Mouse (Mus musculus): Measurements from ENCODE around the gene Abhd13.
A peak's percentile ranks its signal among the peaks of the same experiment; 100 is the strongest.

Abhd13 gene

GRCm38 (mm10) chr8:9977573-9978314 lies at the start of gene Abhd13, which contains the start of gene Lig4:
Gene Abhd13, plus strand, starts transcription at chr8:9977707.
Gene Lig4, minus strand, starts transcription at chr8:9977686.
- peak; percentile 98 for DNase-seq

- no peak for DNase-seq
Measured at GRCm38 (mm10) chr8:9929746-9930445, 47.6 kb upstream of the Abhd13 start.

DNA sequence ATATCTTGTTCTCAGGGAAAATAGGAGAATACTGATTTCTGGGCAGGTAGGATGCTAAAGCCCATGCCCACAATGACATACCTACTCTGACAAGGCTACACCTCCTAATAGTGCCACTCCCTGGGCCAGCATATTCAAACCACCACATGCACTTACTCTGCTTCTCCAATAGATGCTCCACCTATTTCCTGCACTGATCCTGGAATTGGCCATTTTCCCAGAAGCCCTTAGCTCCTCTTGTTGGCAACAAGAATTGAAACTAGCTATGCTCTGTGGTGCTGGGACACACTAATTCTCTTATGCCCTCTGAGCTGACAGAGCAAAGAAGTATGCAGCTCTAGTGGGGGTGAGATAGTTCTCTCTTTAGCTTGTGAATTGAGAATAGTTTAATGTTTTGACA lies 44.8 kb upstream of the Abhd13 start:
- DNase-seq: no peak

DNA sequence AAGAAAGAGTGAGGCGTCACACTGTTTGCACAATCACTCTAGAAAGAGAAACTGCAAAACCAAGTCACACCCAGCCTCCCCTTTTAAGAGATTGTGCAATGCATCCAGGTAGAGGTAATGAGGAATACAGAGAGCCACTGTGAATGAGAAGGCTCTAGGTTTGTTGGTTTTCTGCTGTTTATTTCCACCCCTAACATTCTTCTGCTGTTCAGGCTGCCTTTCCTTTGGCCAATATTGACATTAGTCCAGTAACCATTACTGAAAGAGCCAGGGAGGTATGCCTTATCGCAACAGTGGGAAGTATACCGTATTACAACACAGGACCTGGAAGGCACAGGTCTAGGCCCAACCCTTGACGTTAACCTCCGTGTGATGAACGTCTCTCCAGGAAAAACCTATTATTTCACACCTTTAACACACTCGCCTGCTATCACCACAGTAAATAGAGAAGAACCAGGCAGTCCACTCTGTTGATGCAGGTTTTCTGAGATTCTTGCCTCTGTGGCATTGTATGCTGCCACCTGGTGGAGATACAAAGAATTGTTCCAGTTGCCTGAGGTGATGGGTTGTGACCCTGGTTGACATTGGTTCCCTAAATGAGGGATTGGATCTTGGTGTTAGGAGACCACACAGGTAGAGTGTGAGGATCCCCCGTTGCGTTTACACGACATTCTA lies 42.5 kb upstream of the Abhd13 start:
- peak; percentile 68 for DNase-seq

GRCm38 (mm10) chr8:9935574-9935973 lies 41.9 kb upstream of the Abhd13 start:
- DNase-seq: no peak

- DNase-seq: no peak
Measured at GRCm38 (mm10) chr8:9949134-9949890, 28.2 kb upstream of the Abhd13 start.

DNA sequence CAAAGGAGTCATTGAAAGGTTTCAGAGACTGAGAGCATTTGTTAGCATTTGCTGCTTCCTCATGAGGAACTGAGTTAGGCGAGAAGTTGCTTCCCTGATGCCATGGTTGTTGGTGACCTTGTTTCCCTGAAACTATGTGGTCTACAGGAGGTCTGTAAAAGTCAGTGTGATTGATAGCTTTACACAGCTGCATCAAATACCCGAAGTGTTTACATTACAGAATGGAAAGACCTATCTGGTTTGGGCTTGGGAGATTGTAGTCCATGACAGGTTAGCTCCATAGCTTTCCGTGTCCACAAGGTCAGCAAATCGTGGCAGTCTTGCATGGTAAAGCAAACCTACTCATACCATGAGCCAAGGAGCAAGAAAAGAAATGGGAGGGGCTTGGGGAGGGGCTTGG lies 19.2 kb upstream of the Abhd13 start:
- DNase-seq: no peak

DNA sequence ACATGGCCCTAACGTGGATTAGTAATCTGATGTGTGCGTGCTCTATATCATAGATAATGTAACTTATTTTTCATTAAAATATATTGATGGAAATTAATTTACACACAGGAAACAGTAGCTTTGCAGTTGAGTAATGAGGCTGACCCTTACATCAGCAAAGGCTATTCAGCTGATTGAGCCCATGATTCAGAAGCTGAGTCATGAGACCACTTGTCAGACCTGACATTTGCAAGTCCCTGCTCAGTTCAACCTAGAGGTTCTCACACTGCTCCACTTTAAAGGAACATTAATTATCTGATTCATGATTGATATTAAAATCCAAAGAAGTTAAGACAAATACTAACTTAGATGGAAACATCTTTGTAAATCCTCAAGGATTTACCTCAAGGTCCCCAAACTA lies 17.6 kb upstream of the Abhd13 start:
- DNase-seq: no peak

DNA sequence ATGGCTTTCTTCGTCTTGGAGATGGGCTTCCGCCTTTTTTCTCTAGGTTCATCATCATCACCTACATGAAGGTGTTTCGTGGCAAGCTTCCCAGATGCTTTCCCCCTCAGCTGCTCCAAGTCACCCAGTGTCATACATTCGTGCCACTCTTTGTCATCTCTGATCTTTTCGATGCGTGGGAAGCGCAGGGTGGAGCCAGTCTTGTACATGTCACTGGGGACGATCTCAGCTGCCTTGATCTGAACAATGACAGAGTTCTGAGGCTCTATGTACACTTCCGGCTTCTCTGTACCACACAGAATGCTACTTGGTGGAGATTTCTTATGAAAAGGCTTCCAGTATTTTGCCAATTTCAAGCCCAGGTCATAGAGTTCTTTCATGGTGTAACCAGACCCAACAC lies 5.6 kb upstream of the Abhd13 start:
- DNase-seq: no peak

GRCm38 (mm10) chr8:9975276-9975675 lies 2.2 kb upstream of the Abhd13 start:
- DNase-seq: no peak

- peak; percentile 99 for DNase-seq
Measured at GRCm38 (mm10) chr8:9975898-9976611, 1.5 kb upstream of the Abhd13 start.

DNA sequence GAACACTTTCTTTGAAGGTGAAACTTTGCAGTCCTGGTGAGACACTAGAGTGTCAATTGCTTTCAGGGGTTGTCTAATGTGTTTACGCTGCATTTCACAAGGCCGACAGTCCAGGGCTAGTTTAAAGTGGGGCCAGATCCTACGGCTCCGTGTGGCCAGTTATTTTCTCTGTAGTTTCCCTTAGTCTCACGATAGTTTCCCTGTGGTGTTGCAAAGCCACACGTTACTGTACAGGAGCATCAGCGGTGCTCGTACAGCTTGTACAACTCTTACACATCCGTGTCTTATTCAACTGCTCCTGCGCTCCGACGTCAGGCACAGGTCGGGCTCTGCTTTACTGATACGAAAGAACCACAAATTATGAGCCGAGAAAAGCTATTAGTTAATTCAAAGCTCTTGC lies 491 bp upstream of the Abhd13 start:
- no peak for DNase-seq

DNA sequence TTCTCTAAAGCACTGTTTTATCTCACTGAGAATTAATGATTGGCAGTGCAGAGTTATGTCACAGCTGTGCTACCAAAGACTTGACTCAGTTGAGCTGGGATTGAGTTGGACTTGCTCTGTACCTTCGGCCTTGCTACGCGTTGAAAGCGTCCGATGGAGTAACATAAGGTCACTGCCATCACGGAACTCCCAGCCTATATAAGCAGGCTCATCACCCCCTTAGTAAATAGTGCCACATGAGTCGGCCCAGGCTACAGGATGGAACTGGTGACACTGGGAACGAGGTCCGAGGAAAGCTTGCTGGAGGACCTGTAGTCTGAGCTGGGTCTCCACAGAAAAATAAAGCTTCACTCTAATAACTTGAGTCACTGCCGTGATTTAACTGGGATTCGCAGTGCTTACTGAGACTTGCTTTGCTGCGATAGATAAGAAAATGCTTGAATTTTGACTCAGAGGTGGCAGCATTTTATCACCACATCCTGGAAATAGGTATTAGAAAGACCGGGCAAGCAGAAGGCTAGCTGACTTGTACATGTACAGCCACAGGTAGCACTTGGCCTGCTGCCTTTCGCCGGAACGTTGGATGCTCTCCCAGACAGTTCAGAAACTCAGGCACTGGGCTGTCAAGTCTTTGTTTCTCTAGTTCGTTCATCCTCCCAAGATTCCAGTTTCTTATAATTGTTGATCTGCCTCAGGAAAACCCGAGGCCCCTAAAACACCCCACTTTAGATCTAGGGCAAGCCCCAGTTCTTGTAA lies 1.1 kb downstream of the Abhd13 start:
- peak; percentile 57 for DNase-seq

- no peak for DNase-seq
Measured at GRCm38 (mm10) chr8:9979746-9980145, 2.2 kb downstream of the Abhd13 start.

DNA sequence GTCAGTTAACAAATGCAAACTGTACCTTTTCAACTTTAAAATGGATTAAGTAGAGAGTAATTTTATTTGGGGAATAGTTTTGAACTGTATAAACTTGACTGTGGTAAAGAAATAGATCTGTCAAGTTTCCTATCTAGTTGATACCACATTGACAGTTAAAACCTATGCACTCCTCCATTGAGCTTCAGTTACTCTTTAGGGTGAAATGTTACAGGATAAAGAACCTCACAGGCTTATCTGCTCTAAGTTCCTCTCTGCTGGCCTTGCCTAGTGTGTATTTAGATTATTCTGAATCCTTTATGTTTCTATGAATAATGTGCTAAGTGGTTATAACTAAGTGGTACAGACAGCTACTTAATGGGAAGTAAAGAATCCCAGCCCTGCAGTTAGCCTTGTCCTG lies 2.7 kb downstream of the Abhd13 start:
- DNase-seq: no peak

DNA sequence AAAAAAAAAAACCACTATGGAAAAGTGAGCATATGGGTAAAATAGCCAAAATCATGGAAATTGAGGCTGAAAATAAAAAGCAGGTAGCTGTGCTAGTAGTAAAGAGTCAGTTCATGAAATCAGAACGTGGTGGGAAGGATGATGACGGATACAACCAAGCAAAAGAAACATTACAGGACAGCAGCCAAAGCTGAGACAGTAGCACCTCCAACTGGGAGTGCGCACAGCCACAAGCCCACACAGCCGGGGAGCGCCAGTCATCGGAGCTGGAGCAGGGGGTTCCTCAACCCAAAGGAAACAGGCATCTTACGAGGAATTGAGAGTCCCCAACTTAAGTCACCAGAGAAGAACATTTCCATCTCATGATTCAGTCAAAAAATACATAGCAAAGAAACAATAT lies 26.6 kb downstream of the Abhd13 start:
- DNase-seq: no peak

DNA sequence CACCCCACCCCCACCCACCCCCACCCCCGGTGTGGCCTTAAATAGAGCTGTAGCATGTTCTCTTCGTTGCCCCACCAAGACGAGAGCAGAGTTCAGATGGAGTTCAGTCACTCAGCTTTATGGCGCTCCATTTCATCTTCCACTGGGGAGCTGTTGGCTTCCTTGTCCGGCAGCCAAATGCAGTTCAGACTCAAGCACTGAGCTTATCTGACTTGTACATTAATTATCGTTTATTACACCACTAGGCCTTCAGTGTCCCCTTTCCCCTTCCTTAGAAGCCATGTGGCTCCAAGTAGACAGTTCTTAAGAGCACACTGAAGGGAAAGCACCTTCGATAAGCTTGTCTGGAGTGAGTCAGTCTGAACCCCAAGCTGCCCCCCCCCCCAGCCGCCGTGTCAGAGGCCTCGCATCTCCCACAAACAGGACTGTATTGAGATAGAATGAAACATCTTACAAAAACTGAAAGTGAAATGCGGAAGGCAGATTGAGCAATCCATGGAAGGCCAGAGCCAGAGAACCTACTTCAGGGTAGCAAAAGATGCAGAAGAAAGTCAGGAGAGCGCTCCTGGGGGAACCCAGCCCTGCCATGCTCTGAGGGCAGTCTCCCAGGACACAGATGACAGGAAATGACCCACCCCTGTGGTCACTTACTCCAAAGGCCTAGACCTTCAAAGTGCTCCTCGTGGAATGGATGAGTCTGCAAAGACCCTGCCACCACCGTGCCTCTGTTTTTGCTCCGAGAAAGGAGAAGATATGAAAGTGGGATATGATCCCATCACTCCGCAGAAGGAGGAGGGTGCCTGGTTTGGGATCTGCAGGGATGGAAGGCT lies 28.9 kb downstream of the Abhd13 start, which contains the start of gene Tnfsf13b:
Tnfsf13b (plus strand) TSS at position 312 of the 830 bp plus-strand sequence.
- DNase-seq: no peak

DNA sequence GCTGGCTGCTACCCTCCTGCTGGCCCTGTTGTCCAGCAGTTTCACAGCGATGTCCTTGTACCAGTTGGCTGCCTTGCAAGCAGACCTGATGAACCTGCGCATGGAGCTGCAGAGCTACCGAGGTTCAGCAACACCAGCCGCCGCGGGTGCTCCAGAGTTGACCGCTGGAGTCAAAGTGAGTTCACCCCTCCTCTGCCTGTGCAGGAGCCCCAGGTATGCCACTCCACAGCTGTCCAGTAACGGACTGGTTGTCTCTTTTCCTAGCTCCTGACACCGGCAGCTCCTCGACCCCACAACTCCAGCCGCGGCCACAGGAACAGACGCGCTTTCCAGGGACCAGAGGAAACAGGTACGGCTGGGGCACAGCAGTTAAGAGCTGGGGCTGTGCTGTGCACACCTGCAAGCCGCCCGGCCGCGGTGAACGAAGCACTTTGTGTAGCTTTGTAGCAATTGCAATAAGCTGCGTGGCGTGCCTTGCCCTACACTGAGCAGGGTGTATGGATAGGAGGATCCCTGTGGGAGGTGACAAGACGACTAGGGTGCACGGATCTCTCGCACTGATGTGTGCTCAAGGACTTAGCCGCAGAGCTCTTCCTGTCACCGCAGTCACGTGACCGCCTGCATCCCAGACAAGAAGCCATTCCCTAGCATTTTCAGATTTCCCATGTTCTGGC lies 29.6 kb downstream of the Abhd13 start:
- peak; percentile 48 for DNase-seq

DNA sequence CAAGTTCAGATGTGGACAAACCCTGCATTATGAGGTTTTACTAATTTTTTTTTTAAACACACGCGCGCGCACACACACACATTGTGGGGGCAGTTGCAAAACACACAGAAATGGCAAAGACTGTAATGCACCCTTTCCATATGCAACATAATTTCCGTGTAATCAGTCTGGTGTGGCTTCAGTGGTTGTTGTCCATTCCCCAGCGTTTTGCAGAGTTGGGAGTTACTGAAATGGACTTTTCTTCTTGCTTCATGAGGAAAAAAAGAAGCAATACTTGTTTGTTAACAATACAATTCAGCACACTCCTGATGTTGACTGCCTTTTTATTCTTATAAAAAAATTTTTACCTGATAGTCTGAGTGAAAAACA lies 30.1 kb downstream of the Abhd13 start:
- no peak for DNase-seq

- no peak for DNase-seq
Measured at GRCm38 (mm10) chr8:10016252-10016651, 38.7 kb downstream of the Abhd13 start.

Data from cerebellum, adult 9-10 months (tissue).